Mouse (Mus musculus) hindbrain, embryonic 10.5 days (tissue): Measurements from ENCODE around the gene Plxna4. TPM values are rescaled to one million over a fixed set of nuclear protein-coding genes. Genes with fewer than 3 reads are reported as not detected.
A peak's percentile ranks its signal among the peaks of the same experiment; 100 is the strongest.

Experiments
- DNase-seq: peaks from one replicate; pipeline ENCODE4 v3.0.0-alpha.2; 2017; ENCODE audit warnings: low spot score
- H3K27ac ChIP-seq: fragments of 300-500 bp; sonication (generic); 2 replicates; pipeline ENCODE4 v1.5.1; 2016; ENCODE audit warnings: mild to moderate bottlenecking, moderate library complexity
- H3K27me3 ChIP-seq: fragments of 300-500 bp; sonication (generic); 2 replicates; pipeline ENCODE4 v1.6.1; 2016; ENCODE audit warnings: mild to moderate bottlenecking; ENCODE audit not compliant: poor library complexity, insufficient read depth, severe bottlenecking
- H3K36me3 ChIP-seq: fragments of 300-500 bp; sonication (generic); 2 replicates; pipeline ENCODE4 v1.6.1; 2016; ENCODE audit warnings: mild to moderate bottlenecking, moderate library complexity
- H3K4me1 ChIP-seq: fragments of 300-500 bp; sonication (generic); replicated peaks from 2 replicates; pipeline ENCODE4 v1.6.1; 2016; ENCODE audit warnings: mild to moderate bottlenecking
- H3K4me3 ChIP-seq: fragments of 300-500 bp; sonication (generic); 2 replicates; pipeline ENCODE4 v1.5.1; 2016; ENCODE audit warnings: mild to moderate bottlenecking, moderate library complexity
- H3K9me3 ChIP-seq: fragments of 300-500 bp; sonication (generic); 2 replicates; pipeline ENCODE4 v1.6.1; 2016; ENCODE audit warnings: mild to moderate bottlenecking, moderate library complexity
- WGBS: fragments of 180-500 bp; shearing (Covaris S2); methylation state at CpG from one replicate; pipeline ENCODE4 v1.1.7; 2016; 5-methylcytosine and 5-hydroxymethylcytosine counted together
- polyA plus RNA-seq: library from polyadenylated mRNA; unstranded; fragments of >200 nt; fragmentation: Nextera tagmentation; extraction: Ambion mirVana; gene quantifications from 2 replicates; pipeline ENCODE4 v1.2.1, GENCODE M21; 2016

The Plxna4 gene
- polyA plus RNA-seq, 1 experiment from 2014 or later: 3.8 TPM

DNA sequence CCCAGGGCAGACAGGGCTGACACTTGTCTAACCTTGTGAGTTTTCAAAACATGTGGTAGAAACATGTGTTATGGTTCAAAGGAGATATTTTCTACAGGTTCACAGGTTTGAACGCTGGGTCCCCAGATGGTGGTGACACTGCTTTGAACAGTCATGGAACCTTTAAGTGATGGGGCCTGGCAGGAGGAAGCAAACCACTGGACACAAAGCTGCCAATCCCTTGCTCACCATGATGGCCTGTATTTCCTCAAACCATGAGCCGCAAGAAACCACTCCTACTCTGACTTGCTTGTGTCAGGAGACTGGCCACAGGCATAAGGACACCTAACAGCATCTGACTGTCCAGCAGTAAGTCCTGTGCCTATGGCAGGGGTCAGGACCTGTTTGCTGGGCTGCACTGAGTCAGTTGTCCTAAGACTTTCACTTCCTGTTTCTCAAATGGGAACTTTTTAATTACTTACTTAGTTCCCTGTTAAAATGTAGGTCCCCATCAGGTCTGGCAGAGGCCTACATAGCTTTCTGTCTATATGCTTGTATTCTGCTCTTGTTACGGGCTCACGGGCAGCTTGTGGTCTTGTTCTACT lies 403.5 kb downstream of the Plxna4 start:
- H3K4me1 ChIP-seq: peaks cover 14% of the 10 kb centered on the region
- DNase-seq: no peak
- no peaks in the 10 kb centered on the region; the same call in 1 of the 2 replicates for H3K27me3 ChIP-seq
- peaks cover 5% of the 10 kb centered on the region; the same call in 1 of the 2 replicates for H3K36me3 ChIP-seq
- H3K27ac ChIP-seq: no peak overlapping the region
- H3K4me3 ChIP-seq: no peak overlapping the region
- 87% methylated on average over 4 of the region's 4 CpGs for WGBS
- H3K9me3 ChIP-seq: no peaks in the 10 kb centered on the region

DNA sequence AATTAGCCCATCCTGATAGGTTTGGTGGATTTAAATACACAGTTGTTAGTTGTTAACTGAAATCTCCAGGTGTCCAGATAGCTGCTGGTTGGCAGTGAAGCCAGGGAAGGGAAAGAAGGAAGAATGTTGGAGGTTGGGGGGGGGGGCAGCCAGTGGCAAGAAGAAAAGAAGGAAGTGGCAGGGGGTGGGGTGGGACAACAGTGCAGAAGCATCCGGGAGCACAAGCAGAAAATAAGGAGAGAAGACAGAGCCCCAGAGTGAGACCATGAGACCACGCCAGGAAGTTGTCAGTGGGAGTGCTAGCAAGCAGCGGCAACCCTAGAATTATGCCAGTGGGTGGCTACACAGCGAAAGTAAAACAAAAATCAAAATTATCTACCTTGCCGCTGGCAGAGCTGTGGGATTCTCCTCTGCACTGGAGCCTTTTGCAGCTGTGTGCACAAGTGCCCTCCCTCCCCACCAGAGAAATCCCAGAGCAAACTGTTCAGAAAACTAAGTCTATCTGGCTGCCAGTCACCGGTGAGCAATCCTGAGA lies 404.3 kb downstream of the Plxna4 start:
- Histone ChIP-seq H3K4me3 (no peak overlapping the region), H3K36me3 (peaks cover 5% of the 10 kb centered on the region; the same call in 1 of the 2 replicates), H3K27ac (no peak overlapping the region), H3K9me3 (no peaks in the 10 kb centered on the region), H3K27me3 (no peaks in the 10 kb centered on the region; the same call in 1 of the 2 replicates), H3K4me1 (peaks cover 16% of the 10 kb centered on the region)
- 64% methylated on average over 6 of the region's 6 CpGs for WGBS
- DNase-seq: no peak

DNA sequence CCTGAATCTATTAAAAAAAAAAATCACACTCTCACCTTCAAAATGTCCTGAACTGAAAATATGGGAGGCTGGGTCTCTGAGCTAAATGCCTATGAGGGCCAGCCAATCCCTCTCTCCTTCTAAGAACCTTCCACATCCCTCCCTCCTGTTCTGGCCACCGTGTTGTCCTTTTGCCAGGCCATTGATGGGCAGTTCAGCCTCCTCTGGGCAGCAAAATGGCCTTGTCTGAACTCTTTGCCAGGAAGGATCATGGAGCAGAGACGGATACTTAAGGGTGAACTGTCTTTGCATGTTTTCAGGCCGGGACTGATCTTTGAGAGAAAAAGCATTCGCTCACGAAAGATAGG lies 408.0 kb downstream of the Plxna4 start:
- 80% methylated on average over 5 of the region's 5 CpGs for WGBS
- peaks cover 15% of the 10 kb centered on the region for H3K4me1 ChIP-seq
- no peaks in the 10 kb centered on the region for H3K9me3 ChIP-seq
- peaks cover under 1% of the 10 kb centered on the region; the same call in 1 of the 2 replicates for H3K36me3 ChIP-seq
- H3K27ac ChIP-seq: 0 out of 2 replicates have a peak overlapping the region, but pooled peaks have one; percentile 29
- no peak for DNase-seq
- H3K27me3 ChIP-seq: no peaks in the 10 kb centered on the region; the same call in 1 of the 2 replicates
- no peak overlapping the region for H3K4me3 ChIP-seq

DNA sequence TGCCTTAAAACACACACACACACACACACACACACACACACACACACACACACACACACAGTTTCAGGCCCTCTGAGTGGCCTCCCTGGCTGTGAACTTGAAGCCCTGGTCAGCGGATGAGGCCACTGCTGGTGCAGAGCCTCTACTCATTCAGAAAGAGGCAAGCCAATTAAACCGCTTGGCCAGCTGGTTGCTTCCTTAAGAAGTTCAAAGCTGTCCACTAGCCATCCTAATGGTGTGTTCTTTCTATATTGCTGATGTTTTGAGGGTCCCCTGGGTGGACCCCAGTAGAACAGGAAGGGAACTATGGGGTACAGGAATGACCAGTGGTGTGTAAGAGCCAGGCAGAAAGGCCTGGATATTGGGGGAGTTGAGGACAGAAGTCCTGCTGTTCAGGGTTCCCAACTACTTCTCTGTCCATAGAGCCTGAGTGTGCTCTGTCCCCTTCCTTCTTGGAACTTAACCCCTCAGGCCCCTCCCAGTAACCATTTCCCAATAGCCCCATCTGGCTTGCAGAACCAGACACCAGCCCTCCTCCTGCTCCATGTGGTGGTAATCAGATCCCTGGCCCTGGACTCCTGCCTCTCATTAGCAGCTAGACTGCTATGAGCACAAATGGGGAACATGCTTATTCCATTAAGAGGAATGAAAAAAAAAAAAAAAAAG lies 408.5 kb downstream of the Plxna4 start:
- Histone ChIP-seq H3K9me3 (no peaks in the 10 kb centered on the region), H3K4me3 (no peak overlapping the region), H3K4me1 (peaks cover 12% of the 10 kb centered on the region), H3K27ac (no peak overlapping the region), H3K27me3 (no peaks in the 10 kb centered on the region; the same call in 1 of the 2 replicates), H3K36me3 (no peaks in the 10 kb centered on the region)
- 79% methylated on average over 2 of the region's 2 CpGs for WGBS
- DNase-seq: peak; percentile 62

DNA sequence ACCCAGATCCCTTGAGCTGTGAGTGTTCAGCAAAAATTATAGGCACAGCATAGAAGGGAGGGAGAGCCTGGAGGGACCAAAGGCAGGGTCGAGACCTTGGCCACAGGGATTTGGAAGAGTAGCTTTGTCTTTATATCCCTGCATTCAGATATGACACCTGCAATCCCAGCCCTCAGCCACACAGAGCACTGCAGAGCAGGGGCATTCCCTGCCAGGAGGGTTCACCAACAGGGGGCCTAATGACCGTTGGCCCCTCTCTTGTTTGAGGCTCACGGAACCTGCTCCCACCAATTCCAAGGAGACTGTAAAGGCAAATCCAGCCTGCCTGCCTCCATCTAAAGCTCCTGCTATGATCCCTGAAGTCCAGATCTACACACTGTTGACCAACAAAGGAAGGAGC lies 410.1 kb downstream of the Plxna4 start:
- DNase-seq: no peak
- Histone ChIP-seq H3K9me3 (no peaks in the 10 kb centered on the region), H3K4me3 (no peak overlapping the region), H3K36me3 (no peaks in the 10 kb centered on the region), H3K27me3 (no peaks in the 10 kb centered on the region; the same call in 1 of the 2 replicates), H3K27ac (no peak overlapping the region), H3K4me1 (peaks cover 12% of the 10 kb centered on the region)
- WGBS: 73% methylated on average over 3 of the region's 3 CpGs

DNA sequence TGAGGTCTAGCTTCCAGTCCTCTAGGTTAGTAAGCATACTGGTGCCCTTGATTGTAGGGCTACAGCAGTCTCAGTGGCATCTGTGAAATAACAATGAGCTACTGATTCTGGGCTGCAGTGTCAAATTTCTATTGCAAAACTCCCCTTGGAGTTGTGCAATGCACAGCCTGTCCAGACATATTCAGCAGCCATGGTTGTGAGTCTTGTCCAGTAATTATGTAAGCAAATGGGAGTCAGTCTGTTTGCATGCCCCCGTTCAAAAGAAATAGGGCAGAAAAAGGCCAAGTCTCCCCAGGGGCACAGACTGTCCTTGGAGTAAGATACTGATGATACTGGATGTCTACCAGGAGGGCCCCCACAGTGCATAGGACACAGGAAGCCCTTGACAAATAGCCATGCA lies 420.3 kb downstream of the Plxna4 start:
- Histone ChIP-seq H3K4me3 (no peak overlapping the region), H3K9me3 (no peaks in the 10 kb centered on the region), H3K36me3 (no peaks in the 10 kb centered on the region), H3K4me1 (0 out of 2 replicates have a peak, but pooled peaks cover 12% of the 10 kb centered on the region), H3K27ac (no peak overlapping the region), H3K27me3 (no peaks in the 10 kb centered on the region)
- no peak for DNase-seq
- WGBS: 59% methylated on average over 1 of the region's 1 CpGs

DNA sequence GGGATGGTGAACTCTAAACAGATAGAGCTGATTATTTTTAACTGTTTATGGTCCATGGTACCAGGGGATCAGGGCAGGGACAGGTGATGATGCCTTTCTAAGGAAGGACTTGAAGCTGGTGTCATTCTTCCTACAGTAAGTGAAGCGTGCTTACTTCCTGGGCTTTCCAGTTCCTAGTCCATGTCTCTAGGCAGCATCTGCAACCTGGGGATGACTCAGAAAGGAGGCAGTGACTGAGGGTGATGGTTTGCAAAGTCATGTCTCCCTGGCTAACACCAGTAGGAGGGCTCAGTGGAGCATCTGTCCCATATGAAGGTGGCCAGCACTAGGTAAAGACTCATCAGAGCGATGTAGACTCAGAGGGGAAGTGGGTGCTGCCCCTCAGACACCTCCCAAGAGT lies 427.6 kb downstream of the Plxna4 start:
- Histone ChIP-seq H3K36me3 (0 out of 2 replicates have a peak, but pooled peaks cover 3% of the 10 kb centered on the region), H3K27ac (no peak overlapping the region), H3K9me3 (no peaks in the 10 kb centered on the region), H3K4me1 (peaks cover 9% of the 10 kb centered on the region), H3K4me3 (no peak overlapping the region), H3K27me3 (no peaks in the 10 kb centered on the region)
- DNase-seq: no peak
- 77% methylated on average over 2 of the region's 2 CpGs for WGBS

DNA sequence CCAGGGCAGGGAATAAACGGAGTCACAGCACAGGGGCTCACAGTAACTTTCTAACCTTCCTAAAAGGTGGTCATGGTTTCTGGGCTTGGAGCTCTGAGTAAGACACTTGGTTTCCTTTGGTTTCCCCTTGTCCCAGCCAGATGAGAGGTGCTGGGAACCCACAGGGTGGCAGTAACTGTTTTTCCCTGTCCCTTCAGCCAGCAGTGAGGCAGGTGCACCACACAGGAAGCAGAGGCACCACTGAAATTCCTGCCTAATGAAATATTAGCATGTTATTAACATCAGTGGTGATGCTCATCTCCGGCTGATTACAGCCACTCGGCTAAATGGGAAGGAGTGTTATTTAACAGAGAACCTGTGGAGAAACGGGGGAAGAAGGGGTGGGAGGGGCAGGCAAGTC lies 428.1 kb downstream of the Plxna4 start:
- H3K4me3 ChIP-seq: no peak overlapping the region
- DNase-seq: no peak
- H3K4me1 ChIP-seq: peaks cover 12% of the 10 kb centered on the region
- 63% methylated on average over 4 of the region's 4 CpGs for WGBS
- no peaks in the 10 kb centered on the region for H3K9me3 ChIP-seq
- 0 out of 2 replicates have a peak, but pooled peaks cover 3% of the 10 kb centered on the region for H3K36me3 ChIP-seq
- no peaks in the 10 kb centered on the region for H3K27me3 ChIP-seq
- no peak overlapping the region for H3K27ac ChIP-seq

DNA sequence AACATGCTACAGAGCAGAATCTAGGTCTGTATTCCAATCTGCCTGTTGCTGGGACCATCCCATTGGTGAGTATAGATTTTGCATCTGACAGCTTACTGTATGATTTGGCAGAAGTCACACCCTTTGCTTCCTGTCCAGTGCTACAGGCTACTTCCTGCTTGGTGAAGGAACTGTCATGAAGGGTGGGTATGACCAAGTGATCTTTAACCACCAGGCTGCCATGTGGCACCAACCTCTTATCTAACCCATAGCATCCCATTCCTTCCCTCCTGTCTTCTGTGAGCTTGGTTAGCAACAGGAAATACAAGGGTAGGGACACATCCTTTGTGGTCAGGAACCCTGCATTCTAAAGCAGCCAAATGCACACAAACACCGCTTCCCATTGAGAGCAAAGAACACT lies 429.6 kb downstream of the Plxna4 start:
- DNase-seq: no peak
- peaks cover 22% of the 10 kb centered on the region for H3K4me1 ChIP-seq
- 93% methylated on average over 1 of the region's 1 CpGs for WGBS

DNA sequence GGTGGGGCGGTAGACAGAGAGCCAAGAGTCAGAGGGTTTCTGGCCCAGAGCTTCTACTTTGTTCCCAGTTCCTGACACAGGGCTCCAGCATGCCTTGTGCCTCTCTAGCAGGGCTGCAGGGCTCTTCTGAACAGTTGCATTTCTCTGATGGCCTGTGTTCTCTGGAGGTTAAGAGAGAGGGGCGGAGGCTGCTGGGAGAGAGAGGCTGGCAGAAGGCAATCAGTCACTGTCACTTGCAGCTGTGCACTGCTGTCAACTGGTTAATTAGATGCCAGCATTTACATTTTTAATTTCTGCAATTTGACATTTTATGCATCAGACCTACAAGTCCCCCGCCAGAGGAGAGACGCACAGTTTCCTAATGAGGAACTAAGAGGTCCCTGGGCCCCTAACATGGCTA lies 434.8 kb downstream of the Plxna4 start:
- Histone ChIP-seq H3K4me1 (peaks cover 27% of the 10 kb centered on the region), H3K27me3 (no peaks in the 10 kb centered on the region), H3K9me3 (no peaks in the 10 kb centered on the region), H3K36me3 (0 out of 2 replicates have a peak, but pooled peaks cover 6% of the 10 kb centered on the region), H3K4me3 (no peak overlapping the region), H3K27ac (peak overlapping the region; percentile 40)
- no peak for DNase-seq
- 83% methylated on average over 4 of the region's 4 CpGs for WGBS

More for the DNA sequence above, 429.6 kb downstream of the Plxna4 start:
- Histone ChIP-seq H3K36me3 (0 out of 2 replicates have a peak, but pooled peaks cover 3% of the 10 kb centered on the region), H3K4me3 (no peak overlapping the region), H3K27me3 (no peaks in the 10 kb centered on the region), H3K9me3 (no peaks in the 10 kb centered on the region), H3K27ac (no peak overlapping the region)

DNA sequence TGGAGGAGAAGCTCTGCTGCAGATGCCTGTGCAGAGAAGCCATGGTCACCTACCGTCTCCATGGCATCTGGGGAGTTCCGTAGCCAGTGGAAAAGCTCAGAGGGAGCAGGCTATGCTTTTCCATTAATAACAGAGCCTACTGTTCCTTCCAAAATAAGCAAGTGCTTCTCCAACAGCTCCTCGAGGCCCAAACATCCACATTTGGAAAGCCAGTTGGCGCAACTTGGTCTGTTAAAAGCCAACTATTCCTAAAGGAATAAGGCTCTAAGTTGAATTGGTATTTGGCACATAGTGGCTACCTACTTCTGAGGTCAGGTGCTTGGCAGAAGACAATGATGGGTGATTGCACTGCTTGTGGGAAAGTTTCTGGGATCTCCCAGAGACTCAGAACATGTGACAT lies 437.2 kb downstream of the Plxna4 start:
- no peak overlapping the region for H3K4me3 ChIP-seq
- no peak overlapping the region for H3K27ac ChIP-seq
- H3K9me3 ChIP-seq: no peaks in the 10 kb centered on the region
- H3K36me3 ChIP-seq: 0 out of 2 replicates have a peak, but pooled peaks cover 3% of the 10 kb centered on the region
- H3K4me1 ChIP-seq: peaks cover 22% of the 10 kb centered on the region
- H3K27me3 ChIP-seq: no peaks in the 10 kb centered on the region
- DNase-seq: no peak
- 92% methylated on average over 4 of the region's 4 CpGs for WGBS

DNA sequence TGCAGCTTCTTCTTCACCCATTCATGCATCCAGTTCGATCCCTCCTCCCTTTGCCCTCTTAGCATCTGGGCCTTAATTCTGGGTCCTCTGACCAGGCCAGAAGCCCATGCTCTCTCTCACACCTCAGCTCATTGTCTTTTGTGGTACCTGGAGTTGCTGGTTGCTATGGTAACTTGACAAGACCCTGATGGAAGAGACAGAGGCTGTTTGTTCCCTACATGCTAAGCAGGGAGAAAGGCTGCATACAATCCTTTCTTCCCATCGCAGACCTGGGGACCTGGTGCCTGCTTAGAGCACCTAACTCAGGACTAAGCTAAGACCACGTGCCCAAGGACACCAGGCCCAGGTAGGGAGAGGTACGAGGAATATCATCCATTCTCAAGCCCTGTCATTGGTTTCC lies 443.2 kb downstream of the Plxna4 start:
- 0 out of 2 replicates have a peak, but pooled peaks cover 3% of the 10 kb centered on the region for H3K36me3 ChIP-seq
- H3K4me3 ChIP-seq: no peak overlapping the region
- DNase-seq: no peak
- H3K4me1 ChIP-seq: no peaks in the 10 kb centered on the region
- WGBS: 84% methylated on average over 4 of the region's 4 CpGs
- H3K27ac ChIP-seq: no peak overlapping the region
- H3K27me3 ChIP-seq: no peaks in the 10 kb centered on the region
- H3K9me3 ChIP-seq: no peaks in the 10 kb centered on the region

DNA sequence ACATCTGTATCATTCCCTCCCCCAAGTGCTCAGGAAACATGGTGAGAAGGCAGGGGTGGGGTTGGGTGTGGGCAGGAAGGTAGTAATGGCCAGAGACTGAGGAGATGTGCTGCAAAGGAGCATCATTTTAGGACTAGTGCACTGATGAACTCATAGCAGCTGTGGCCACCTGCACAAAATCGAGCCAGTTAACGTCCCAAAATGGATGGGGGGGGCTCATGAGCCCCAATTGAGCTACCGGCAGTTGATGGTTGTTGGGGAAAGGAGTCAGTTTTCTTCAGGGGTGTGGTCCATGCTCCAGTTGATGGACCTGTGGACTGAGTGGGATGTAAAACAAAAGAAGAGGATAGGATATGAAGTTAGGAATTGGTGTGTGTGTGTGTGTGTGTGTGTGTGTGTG lies 448.5 kb downstream of the Plxna4 start:
- Histone ChIP-seq H3K4me1 (no peaks in the 10 kb centered on the region), H3K27me3 (no peaks in the 10 kb centered on the region), H3K27ac (no peak overlapping the region), H3K4me3 (no peak overlapping the region), H3K9me3 (no peaks in the 10 kb centered on the region), H3K36me3 (no peaks in the 10 kb centered on the region)
- DNase-seq: no peak
- 85% methylated on average over 3 of the region's 3 CpGs for WGBS
